Comparison of ENCODE assay signal across 16 mouse cellular contexts in the genomic region with DNA sequence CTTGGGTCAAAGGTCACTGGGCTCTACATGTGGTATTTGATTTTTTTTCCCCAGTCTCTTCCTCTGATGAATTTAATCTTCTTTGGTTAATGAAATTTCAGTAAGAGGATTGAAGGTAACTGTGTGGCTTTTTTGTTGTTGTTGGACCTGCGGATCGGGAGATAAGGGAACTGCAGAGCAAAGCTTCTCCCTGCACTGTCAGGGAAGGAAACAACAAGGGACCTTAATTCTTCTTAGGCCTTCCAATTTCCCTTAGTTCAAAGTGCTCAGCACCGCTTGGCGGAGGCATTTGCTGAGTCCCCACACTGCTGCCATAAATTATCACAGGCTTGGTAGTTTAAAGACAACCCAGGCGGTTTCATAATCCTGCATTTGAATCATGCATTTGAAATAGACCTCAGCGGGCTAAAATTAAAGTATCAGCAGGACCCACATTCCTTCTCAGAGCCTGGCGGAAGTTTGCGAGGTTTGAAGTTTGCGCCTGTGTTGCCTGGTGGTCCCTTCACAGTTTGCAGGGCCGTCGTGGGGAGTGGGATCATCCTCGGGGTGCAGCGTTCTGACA. TPM values are rescaled to one million over a fixed set of nuclear protein-coding genes. Genes with fewer than 3 reads are reported as not detected.
A peak's percentile ranks its signal among the peaks of the same experiment; 100 is the strongest.
DNase-seq lines count a peak whose midpoint lies in the region; ATAC-seq and TF ChIP-seq lines count a peak whose summit lies in the region.
"Had no signal": no experiment of that assay in that cellular context is flagged by ENCODE, and none has a peak within 500 bp of the region (broad histone marks: within the 10 kb centered on the region; RNA-seq: fewer than 3 reads in every experiment).

No protein-coding gene starts in this region.

- H3K9ac ChIP-seq in midbrain, embryonic 12.5 days (replicated peaks) = no peak overlapping the region
- H3K9ac ChIP-seq in midbrain, postnatal 0 days (replicated peaks; ENCODE audit: low read length, poor library complexity, severe bottlenecking) = no peak overlapping the region
- H3K9ac ChIP-seq: hindbrain, embryonic 12.5 days; limb, embryonic 15.5 days; liver, embryonic 15.5 days; neural tube, embryonic 12.5 days had no signal

- no peaks in the 10 kb centered on the region for H3K27me3 ChIP-seq in midbrain, embryonic 12.5 days
- no peaks in the 10 kb centered on the region for H3K27me3 ChIP-seq in midbrain, postnatal 0 days (ENCODE audit: insufficient read depth, low read length)
- H3K27me3 ChIP-seq: CH12.LX; hindbrain, embryonic 12.5 days; limb, embryonic 15.5 days; liver, embryonic 15.5 days; neural tube, embryonic 12.5 days had no signal

- no peak overlapping the region for H3K4me3 ChIP-seq in midbrain, embryonic 12.5 days
- H3K4me3 ChIP-seq in midbrain, postnatal 0 days (ENCODE audit: low read depth, low read length) = no peak overlapping the region
- H3K4me3 ChIP-seq: hindbrain, embryonic 12.5 days; layer of hippocampus, adult 2 months; limb, embryonic 15.5 days; liver, embryonic 15.5 days; neural tube, embryonic 12.5 days had no signal

- TF ChIP-seq POLR2A in brain, embryonic 14.5 days (IDR thresholded peaks at IDR 0.05; ENCODE audit: borderline replicate concordance, extremely low read depth, insufficient read depth, insufficient read length, poor library complexity, severe bottlenecking) = no peak

- no peak overlapping the region for H3K27ac ChIP-seq in midbrain, embryonic 12.5 days (replicated peaks)
- H3K27ac ChIP-seq in midbrain, postnatal 0 days (ENCODE audit: low read depth, low read length) = no peak overlapping the region
- H3K27ac ChIP-seq: hindbrain, embryonic 12.5 days; layer of hippocampus, adult 2 months; limb, embryonic 15.5 days; liver, embryonic 15.5 days; neural tube, embryonic 12.5 days had no signal

- no peaks in the 10 kb centered on the region for H3K36me3 ChIP-seq in midbrain, embryonic 12.5 days
- no peaks in the 10 kb centered on the region for H3K36me3 ChIP-seq in midbrain, postnatal 0 days (ENCODE audit: insufficient read depth, low read length)
- H3K36me3 ChIP-seq: hindbrain, embryonic 12.5 days; limb, embryonic 15.5 days; liver, embryonic 15.5 days; neural tube, embryonic 12.5 days had no signal

- peak; percentile 9 for DNase-seq in gastrocnemius, adult 18-20 months (ENCODE audit: low spot score)
- DNase-seq in gastrocnemius, postnatal 10 days = no peak
- no peak for DNase-seq in midbrain, postnatal 0 days (ENCODE audit: low spot score)
- DNase-seq in brain, embryonic 14.5 days (ENCODE audit: low read depth) = peak; percentile 54
- peak; percentile 25 for DNase-seq in right cerebral cortex, postnatal 25 days
- DNase-seq in adrenal gland, adult (ENCODE audit: inconsistent age in 2 of 2, low spot score in 1 of 2) = no peak
- DNase-seq: adrenal gland, adult 8-10 months had no signal

- ATAC-seq in midbrain, embryonic 12.5 days (ENCODE audit: low FRiP score, low read depth) = 0 out of 2 replicates have a peak, but pooled peaks have one; percentile 11
- ATAC-seq in midbrain, postnatal 0 days (ENCODE audit: low FRiP score) = no peak
- ATAC-seq in megakaryocyte-erythroid progenitor cell, adult 5-6 weeks (replicated peaks; ENCODE audit: low FRiP score, low TSS enrichment, poor library complexity, severe bottlenecking) = no peak

- TF ChIP-seq CTCF in midbrain, postnatal 0 days (IDR thresholded peaks at IDR 0.05) = no peak
- no peak for TF ChIP-seq CTCF in brain, embryonic 14.5 days (IDR thresholded peaks at IDR 0.05; ENCODE audit: borderline replicate concordance, extremely low read depth, insufficient read depth, insufficient read length)

- 27% methylated on average over 13 of the region's 13 CpGs for WGBS in midbrain, embryonic 12.5 days
- 21% methylated on average over 13 of the region's 13 CpGs for WGBS in midbrain, postnatal 0 days

- no peaks in the 10 kb centered on the region for H3K4me1 ChIP-seq in midbrain, embryonic 12.5 days
- 0 out of 2 replicates have a peak, but pooled peaks cover 4% of the 10 kb centered on the region for H3K4me1 ChIP-seq in midbrain, postnatal 0 days (ENCODE audit: insufficient read depth, low read length)
- H3K4me1 ChIP-seq: hindbrain, embryonic 12.5 days; limb, embryonic 15.5 days; liver, embryonic 15.5 days; neural tube, embryonic 12.5 days had no signal

- no peaks in the 10 kb centered on the region for H3K9me3 ChIP-seq in midbrain, embryonic 12.5 days
- no peaks in the 10 kb centered on the region for H3K9me3 ChIP-seq in midbrain, postnatal 0 days (ENCODE audit: low read length)
- H3K9me3 ChIP-seq: hindbrain, embryonic 12.5 days; limb, embryonic 15.5 days; liver, embryonic 15.5 days; neural tube, embryonic 12.5 days had no signal

- H3K4me2 ChIP-seq in midbrain, embryonic 12.5 days (replicated peaks) = no peak overlapping the region
- H3K4me2 ChIP-seq in midbrain, postnatal 0 days (ENCODE audit: low read depth, low read length, poor library complexity, severe bottlenecking) = no peak overlapping the region
- H3K4me2 ChIP-seq: heart, embryonic 11.5 days; hindbrain, embryonic 12.5 days; limb, embryonic 15.5 days; liver, embryonic 15.5 days; neural tube, embryonic 12.5 days had no signal

RNA-seq across cellular contexts. Expression of gene 6030458C11Rik, which starts 28.5 kb away (rescaled TPM):
- total RNA-seq in gastrocnemius, adult 18-20 months (2021) = 10 to 100 TPM; 19.3 to 22.0 TPM
- total RNA-seq in gastrocnemius, postnatal 10 days (2021) = 10 to 100 TPM; 17.9 to 18.2 TPM
- polyA plus RNA-seq in midbrain, embryonic 12.5 days (2016; fragmentation: Nextera tagmentation; extraction: Ambion mirVana) = 41.1 and 42.2 TPM in 2 replicates
- 21.3 and 21.9 TPM in 2 replicates for total RNA-seq in midbrain, postnatal 0 days (2014; rRNA removed)
- 21.8 and 22.1 TPM in 2 replicates for polyA plus RNA-seq in midbrain, postnatal 0 days (2015; fragmentation: Nextera tagmentation; extraction: Ambion mirVana)
- 25.6 and 27.9 TPM in 2 replicates for polyA plus RNA-seq in brain, embryonic 14.5 days (2012; rRNA removed)
- 57.4 and 67.7 TPM in 2 replicates for total RNA-seq in megakaryocyte-erythroid progenitor cell, adult 5-6 weeks (2014; fragmentation: Nextera tagmentation)
- 37.9 and 46.0 TPM in 2 replicates for total RNA-seq in megakaryocyte-erythroid progenitor cell, adult 5-6 weeks (2017)

RNA-seq across cellular contexts. Expression of gene Drosha, which starts 28.6 kb away (rescaled TPM):
- total RNA-seq in gastrocnemius, adult 18-20 months (2021) = 10 to 100 TPM; 35.4 to 39.6 TPM
- total RNA-seq in gastrocnemius, postnatal 10 days (2021) = 10 to 100 TPM; 29.8 to 31.0 TPM
- polyA plus RNA-seq in midbrain, embryonic 12.5 days (2016; fragmentation: Nextera tagmentation; extraction: Ambion mirVana) = 71.3 and 73.2 TPM in 2 replicates
- 41.5 and 45.4 TPM in 2 replicates for total RNA-seq in midbrain, postnatal 0 days (2014; rRNA removed)
- 41.2 and 44.8 TPM in 2 replicates for polyA plus RNA-seq in midbrain, postnatal 0 days (2015; fragmentation: Nextera tagmentation; extraction: Ambion mirVana)
- 29.0 and 57.1 TPM in 2 replicates for polyA plus RNA-seq in brain, embryonic 14.5 days (2012; rRNA removed)
- 60.3 and 69.9 TPM in 2 replicates for total RNA-seq in megakaryocyte-erythroid progenitor cell, adult 5-6 weeks (2014; fragmentation: Nextera tagmentation)
- 24.3 and 32.3 TPM in 2 replicates for total RNA-seq in megakaryocyte-erythroid progenitor cell, adult 5-6 weeks (2017)

RNA-seq across cellular contexts. Expression of gene Pdzd2, which starts 56.3 kb away (rescaled TPM):
- 10 to 100 TPM; 14.1 to 16.3 TPM for total RNA-seq in gastrocnemius, adult 18-20 months (2021)
- total RNA-seq in gastrocnemius, postnatal 10 days (2021) = 10 to 100 TPM; 44.8 to 61.6 TPM
- 8.4 and 9.5 TPM in 2 replicates for polyA plus RNA-seq in midbrain, embryonic 12.5 days (2016; fragmentation: Nextera tagmentation; extraction: Ambion mirVana)
- 29.8 and 34.5 TPM in 2 replicates for total RNA-seq in midbrain, postnatal 0 days (2014; rRNA removed)
- 12.4 and 15.8 TPM in 2 replicates for polyA plus RNA-seq in midbrain, postnatal 0 days (2015; fragmentation: Nextera tagmentation; extraction: Ambion mirVana)
- polyA plus RNA-seq in brain, embryonic 14.5 days (2012; rRNA removed) = 3.6 and 7.7 TPM in 2 replicates
- total RNA-seq in megakaryocyte-erythroid progenitor cell, adult 5-6 weeks (2014; fragmentation: Nextera tagmentation) = 0.07 and 2.4 TPM in 2 replicates
- not detected in 2 replicates for total RNA-seq in megakaryocyte-erythroid progenitor cell, adult 5-6 weeks (2017)

Comparison
In these comparisons a context has a peak if more than half of its experiments do, and no peak if none do; other contexts are left out.
1. DNase-seq: peak in gastrocnemius, adult 18-20 months (single experiment), brain, embryonic 14.5 days (single experiment) and right cerebral cortex, postnatal 25 days (single experiment); none in gastrocnemius, postnatal 10 days (single experiment), midbrain, postnatal 0 days (single experiment) and adrenal gland, adult (0 of 2).